Mouse (Mus musculus): ENCODE data around the gene Rab10. TPM values are rescaled to one million over a fixed set of nuclear protein-coding genes. Genes with fewer than 3 reads are reported as not detected.

The Rab10 gene
- polyA plus RNA-seq, 1 experiment from 2014 or later = 120 TPM

DNA sequence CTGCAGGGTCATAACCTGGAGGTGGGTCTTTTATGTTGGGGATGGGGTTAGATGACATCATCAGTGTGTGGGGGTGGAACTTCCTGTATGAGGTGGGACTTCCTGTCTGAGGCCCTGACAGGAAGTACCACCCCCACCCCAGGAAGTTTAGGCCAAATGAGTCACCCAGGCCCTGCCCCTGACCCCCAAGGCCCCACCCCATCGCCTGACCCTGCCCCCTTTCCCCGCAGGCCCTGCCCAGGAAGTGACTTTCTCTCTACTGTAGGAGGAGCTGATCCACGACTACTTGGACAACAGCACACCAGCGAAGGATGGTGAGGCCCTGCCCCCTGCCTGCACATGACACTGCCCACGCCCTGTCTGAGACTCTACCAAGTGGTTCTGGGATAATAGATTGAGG lies 72.0 kb downstream of the Rab10 start:
- ATAC-seq (no peak), DNase-seq (ENCODE audit: low spot score) (no peak)
- Histone ChIP-seq H3K27ac (ENCODE audit: low read depth, low read length) (no peak overlapping the region), H3K4me3 (ENCODE audit: low read depth, low read length) (no peak overlapping the region), H3K9me3 (replicated peaks; ENCODE audit: control insufficient read depth, low read length) (no peaks in the 10 kb centered on the region), H3K4me2 (ENCODE audit: low read length) (no peak overlapping the region), H3K9ac (ENCODE audit: low read length) (no peak overlapping the region), H3K27me3 (replicated peaks; ENCODE audit: control insufficient read depth, insufficient read depth, low read length) (no peaks in the 10 kb centered on the region), H3K4me1 (ENCODE audit: control insufficient read depth, insufficient read depth, low read length) (no peaks in the 10 kb centered on the region), H3K36me3 (ENCODE audit: control insufficient read depth, insufficient read depth, low read length) (peaks cover 29% of the 10 kb centered on the region)
- WGBS = 60% methylated on average over 5 of the region's 5 CpGs

DNA sequence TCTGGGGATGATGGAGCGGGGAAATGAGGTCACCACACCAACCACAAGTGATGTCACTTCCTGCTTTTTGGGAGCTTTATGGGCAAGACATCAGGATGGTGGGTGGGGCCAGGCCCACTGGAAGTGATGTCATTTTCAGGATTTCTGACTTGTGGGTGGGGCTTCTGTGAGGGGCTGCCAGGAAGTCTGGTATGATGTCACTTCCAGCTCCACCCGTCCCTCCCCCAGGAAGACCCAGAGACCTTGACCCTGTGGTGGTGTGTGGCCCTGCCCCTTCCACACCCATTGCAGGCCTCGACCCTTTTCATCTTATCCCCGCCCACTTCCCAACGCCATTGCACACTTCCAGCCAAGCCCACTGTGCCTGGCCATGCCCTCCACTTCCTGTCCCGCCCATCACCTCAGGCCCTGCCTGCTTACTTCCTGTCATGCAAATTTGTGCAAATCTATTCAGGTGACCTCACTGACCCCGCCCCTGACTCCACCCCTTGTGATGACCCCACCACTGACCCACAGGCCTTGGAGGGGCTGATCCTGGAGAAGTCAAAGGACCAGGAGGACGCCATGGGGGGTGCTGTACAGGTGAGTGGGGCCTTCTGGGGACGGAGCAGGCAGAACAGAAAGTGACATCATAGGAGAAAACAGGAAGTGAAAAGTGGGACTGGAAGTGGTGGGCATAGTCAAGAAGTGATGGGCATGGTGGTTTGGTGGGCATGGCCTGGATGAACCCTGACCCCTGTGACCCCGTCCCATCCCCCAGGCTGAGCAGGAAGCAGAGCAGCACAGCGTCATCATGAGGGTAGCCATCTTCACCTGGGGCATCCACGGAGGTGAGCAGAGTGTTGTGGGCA lies 72.7 kb downstream of the Rab10 start:
- no peak for DNase-seq (ENCODE audit: low spot score)
- H3K4me3 ChIP-seq (ENCODE audit: low read depth, low read length) = no peak overlapping the region
- no peaks in the 10 kb centered on the region for H3K9me3 ChIP-seq (replicated peaks; ENCODE audit: control insufficient read depth, low read length)
- H3K36me3 ChIP-seq (ENCODE audit: control insufficient read depth, insufficient read depth, low read length) = peaks cover 29% of the 10 kb centered on the region
- H3K27ac ChIP-seq (ENCODE audit: low read depth, low read length) = no peak overlapping the region
- no peak for ATAC-seq
- H3K9ac ChIP-seq (ENCODE audit: low read length) = no peak overlapping the region
- H3K27me3 ChIP-seq (replicated peaks; ENCODE audit: control insufficient read depth, insufficient read depth, low read length) = no peaks in the 10 kb centered on the region
- H3K4me2 ChIP-seq (ENCODE audit: low read length) = no peak overlapping the region
- H3K4me1 ChIP-seq (ENCODE audit: control insufficient read depth, insufficient read depth, low read length) = no peaks in the 10 kb centered on the region
- WGBS = 96% methylated on average over 12 of the region's 12 CpGs

DNA sequence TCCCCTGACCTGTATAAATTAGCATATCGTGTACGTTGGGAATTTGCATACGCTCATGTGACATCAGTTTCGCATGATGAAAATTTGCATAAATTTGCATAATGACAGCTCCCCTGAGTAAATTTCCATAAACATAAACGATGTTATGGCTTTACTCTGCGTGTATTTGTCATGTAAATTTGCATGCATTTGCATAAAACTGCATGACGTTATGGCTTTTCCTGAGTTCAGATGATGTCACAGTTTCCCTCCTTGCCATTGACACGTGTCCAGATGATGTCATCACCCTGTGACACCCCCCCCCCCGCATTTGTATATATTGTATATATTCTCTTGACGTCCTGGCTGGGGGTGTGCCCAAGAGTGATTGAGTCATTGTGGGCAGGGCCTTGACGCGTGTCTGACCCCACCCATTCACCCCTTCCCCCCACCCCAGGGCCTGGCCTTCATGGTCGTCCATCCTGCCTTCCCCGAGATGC lies 73.6 kb downstream of the Rab10 start:
- Histone ChIP-seq H3K9ac (ENCODE audit: low read length) (peak overlapping the region; percentile 57), H3K27ac (ENCODE audit: low read depth, low read length) (peak overlapping the region; percentile 77; the same call in 1 of the 2 replicates), H3K9me3 (replicated peaks; ENCODE audit: control insufficient read depth, low read length) (no peaks in the 10 kb centered on the region), H3K36me3 (ENCODE audit: control insufficient read depth, insufficient read depth, low read length) (peaks cover 29% of the 10 kb centered on the region), H3K27me3 (replicated peaks; ENCODE audit: control insufficient read depth, insufficient read depth, low read length) (no peaks in the 10 kb centered on the region), H3K4me2 (ENCODE audit: low read length) (peak overlapping the region; percentile 58), H3K4me3 (ENCODE audit: low read depth, low read length) (peak overlapping the region; percentile 52), H3K4me1 (ENCODE audit: control insufficient read depth, insufficient read depth, low read length) (no peaks in the 10 kb centered on the region)
- ATAC-seq (peak; percentile 6), DNase-seq (ENCODE audit: low spot score) (peak; percentile 74)
- WGBS = 54% methylated on average over 14 of the region's 14 CpGs

DNA sequence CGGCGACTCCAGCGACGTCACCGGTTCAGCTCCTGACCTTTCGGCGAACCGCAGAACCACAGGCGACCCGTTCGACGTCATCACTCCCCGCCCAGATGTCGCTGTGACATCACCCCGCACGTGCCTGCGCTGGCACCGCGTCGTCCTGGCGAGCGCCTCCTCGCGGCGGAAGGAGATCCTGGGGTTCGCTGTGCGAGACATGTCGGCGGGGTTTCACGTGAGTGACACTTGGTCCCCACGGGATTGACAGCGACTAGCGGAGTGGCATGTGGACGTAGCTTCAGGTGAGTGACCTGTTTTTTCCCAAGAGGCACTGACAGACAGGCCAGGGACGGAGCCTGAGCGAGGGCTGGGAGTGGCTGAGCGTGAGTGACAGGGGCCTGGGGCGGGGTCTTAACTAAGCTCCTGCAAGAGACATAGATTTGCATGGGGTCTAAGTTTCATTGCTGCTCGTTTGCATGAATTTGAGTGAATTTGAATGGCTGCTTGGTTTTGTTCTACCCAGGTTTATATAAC lies 74.1 kb downstream of the Rab10 start:
- peak overlapping the region; percentile 52 for H3K4me3 ChIP-seq (ENCODE audit: low read depth, low read length)
- no peaks in the 10 kb centered on the region for H3K9me3 ChIP-seq (replicated peaks; ENCODE audit: control insufficient read depth, low read length)
- peak overlapping the region; percentile 77 for H3K27ac ChIP-seq (ENCODE audit: low read depth, low read length)
- ATAC-seq (peak; percentile 81), DNase-seq (ENCODE audit: low spot score) (peak; percentile 93)
- no peaks in the 10 kb centered on the region for H3K27me3 ChIP-seq (replicated peaks; ENCODE audit: control insufficient read depth, insufficient read depth, low read length)
- peak overlapping the region; percentile 57 for H3K9ac ChIP-seq (ENCODE audit: low read length)
- no peaks in the 10 kb centered on the region for H3K4me1 ChIP-seq (ENCODE audit: control insufficient read depth, insufficient read depth, low read length)
- peaks cover 27% of the 10 kb centered on the region for H3K36me3 ChIP-seq (ENCODE audit: control insufficient read depth, insufficient read depth, low read length)
- peak overlapping the region; percentile 58 for H3K4me2 ChIP-seq (ENCODE audit: low read length)
- WGBS = 11% methylated on average over 39 of the region's 39 CpGs

DNA sequence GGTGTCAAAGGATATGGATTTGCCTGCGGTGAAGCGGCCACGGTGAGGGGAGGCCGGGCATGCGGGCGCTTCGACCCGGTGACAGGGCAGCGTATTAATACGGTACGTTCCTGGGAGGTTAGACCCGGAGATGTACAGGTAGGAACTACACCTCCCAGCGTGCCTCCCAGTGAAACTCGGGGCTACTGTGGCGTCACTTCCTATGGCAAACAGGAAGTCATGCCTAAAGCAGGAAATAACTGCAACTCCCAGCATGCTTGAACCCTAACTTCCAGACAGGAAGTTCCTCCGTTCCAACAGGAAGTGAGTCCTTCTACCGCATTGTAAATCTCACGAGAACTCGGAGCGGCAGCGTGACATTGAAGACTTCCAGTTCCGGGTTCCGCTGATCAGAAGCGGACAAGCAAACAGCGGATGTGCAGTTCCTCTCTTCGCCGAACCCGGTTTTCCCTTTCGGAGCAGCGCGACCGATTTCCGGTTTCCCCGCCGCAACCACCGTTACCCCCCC lies 74.6 kb downstream of the Rab10 start:
- Histone ChIP-seq H3K4me1 (ENCODE audit: control insufficient read depth, insufficient read depth, low read length) (no peaks in the 10 kb centered on the region), H3K27me3 (replicated peaks; ENCODE audit: control insufficient read depth, insufficient read depth, low read length) (no peaks in the 10 kb centered on the region), H3K9me3 (replicated peaks; ENCODE audit: control insufficient read depth, low read length) (no peaks in the 10 kb centered on the region), H3K27ac (ENCODE audit: low read depth, low read length) (peak overlapping the region; percentile 77), H3K9ac (ENCODE audit: low read length) (peak overlapping the region; percentile 57), H3K4me3 (ENCODE audit: low read depth, low read length) (peak overlapping the region; percentile 52), H3K36me3 (ENCODE audit: control insufficient read depth, insufficient read depth, low read length) (peaks cover 23% of the 10 kb centered on the region), H3K4me2 (ENCODE audit: low read length) (peak overlapping the region; percentile 58)
- DNase-seq (ENCODE audit: low spot score) (peak; percentile 100), ATAC-seq (peak; percentile 88)
- 13% methylated on average over 31 of the region's 36 CpGs for WGBS

DNA sequence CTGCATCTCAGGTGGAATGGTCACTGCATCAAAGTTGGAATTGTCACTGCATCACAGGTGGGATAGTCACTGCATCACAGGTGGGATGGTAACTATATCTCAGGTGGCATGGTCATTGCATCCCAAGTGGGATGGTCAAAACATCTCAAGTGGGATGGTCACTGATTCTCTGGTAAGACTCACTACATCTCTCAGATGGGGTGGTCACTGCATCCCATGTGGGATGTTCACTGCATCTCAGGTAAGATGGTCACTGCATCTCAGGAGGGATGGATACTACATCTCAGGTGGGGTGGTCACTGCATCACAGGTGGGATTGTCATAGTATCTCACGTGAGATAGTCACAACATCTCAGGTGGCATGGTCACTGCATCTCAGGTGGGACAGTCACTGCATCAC lies 75.7 kb downstream of the Rab10 start:
- no peak overlapping the region for H3K27ac ChIP-seq (ENCODE audit: low read depth, low read length)
- no peak for DNase-seq (ENCODE audit: low spot score)
- no peaks in the 10 kb centered on the region for H3K9me3 ChIP-seq (replicated peaks; ENCODE audit: control insufficient read depth, low read length)
- 83% methylated on average over 1 of the region's 1 CpGs for WGBS
- H3K36me3 ChIP-seq (ENCODE audit: control insufficient read depth, insufficient read depth, low read length) = peaks cover 14% of the 10 kb centered on the region; the same call in 1 of the 2 replicates
- no peaks in the 10 kb centered on the region for H3K4me1 ChIP-seq (ENCODE audit: control insufficient read depth, insufficient read depth, low read length)
- H3K4me3 ChIP-seq (ENCODE audit: low read depth, low read length) = no peak overlapping the region
- H3K4me2 ChIP-seq (ENCODE audit: low read length) = no peak overlapping the region
- ATAC-seq = no peak
- no peaks in the 10 kb centered on the region for H3K27me3 ChIP-seq (replicated peaks; ENCODE audit: control insufficient read depth, insufficient read depth, low read length)
- H3K9ac ChIP-seq (ENCODE audit: low read length) = no peak overlapping the region

DNA sequence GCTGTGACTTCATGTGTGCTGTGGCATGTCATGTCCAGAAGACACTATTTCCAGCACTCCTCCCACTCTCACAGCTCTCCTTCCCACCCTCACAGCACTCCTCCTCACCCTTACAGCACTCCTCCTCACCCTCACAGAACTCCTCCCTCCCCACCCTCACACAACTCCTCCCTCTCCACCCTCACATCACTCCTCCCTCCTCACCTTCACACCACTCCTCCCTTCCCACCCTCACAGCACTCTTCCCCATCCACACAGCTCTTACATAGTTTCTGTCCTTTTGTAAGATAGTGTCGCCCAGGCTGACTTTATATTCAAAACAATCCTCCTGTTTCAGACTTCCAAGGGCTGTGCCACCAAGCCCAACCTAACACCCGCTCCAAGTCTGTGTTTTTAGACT lies 86.4 kb downstream of the Rab10 start:
- Histone ChIP-seq H3K9me3 (replicated peaks; ENCODE audit: control insufficient read depth, low read length) (no peaks in the 10 kb centered on the region), H3K4me1 (ENCODE audit: control insufficient read depth, insufficient read depth, low read length) (no peaks in the 10 kb centered on the region), H3K27me3 (replicated peaks; ENCODE audit: control insufficient read depth, insufficient read depth, low read length) (no peaks in the 10 kb centered on the region), H3K9ac (ENCODE audit: low read length) (no peak overlapping the region), H3K4me2 (ENCODE audit: low read length) (no peak overlapping the region), H3K4me3 (ENCODE audit: low read depth, low read length) (no peak overlapping the region), H3K27ac (ENCODE audit: low read depth, low read length) (no peak overlapping the region), H3K36me3 (ENCODE audit: control insufficient read depth, insufficient read depth, low read length) (no peaks in the 10 kb centered on the region)
- DNase-seq (ENCODE audit: low spot score) (no peak), ATAC-seq (no peak)
- WGBS = 67% methylated on average over 2 of the region's 2 CpGs

DNA sequence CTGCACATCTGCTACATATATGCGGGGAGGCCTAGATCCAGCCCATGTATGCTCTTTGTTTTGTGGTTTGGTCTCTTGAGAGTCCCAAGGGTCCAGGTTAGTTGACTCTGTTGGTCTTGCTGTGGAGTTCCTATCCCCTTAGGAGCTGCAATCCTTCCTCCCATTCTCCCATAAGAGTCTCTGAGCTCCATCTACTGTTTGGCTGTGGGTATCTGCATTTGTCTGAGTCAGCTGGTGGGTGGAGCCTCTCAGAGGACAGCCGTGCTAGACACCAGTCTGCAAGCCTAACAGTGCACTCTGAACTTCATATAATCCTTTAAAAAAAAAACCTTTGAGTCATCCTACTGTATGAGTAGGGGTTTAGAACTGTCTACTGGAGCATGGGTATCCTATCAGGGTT lies 99.6 kb downstream of the Rab10 start:
- ATAC-seq = no peak
- H3K36me3 ChIP-seq (ENCODE audit: control insufficient read depth, insufficient read depth, low read length) = no peaks in the 10 kb centered on the region

DNA sequence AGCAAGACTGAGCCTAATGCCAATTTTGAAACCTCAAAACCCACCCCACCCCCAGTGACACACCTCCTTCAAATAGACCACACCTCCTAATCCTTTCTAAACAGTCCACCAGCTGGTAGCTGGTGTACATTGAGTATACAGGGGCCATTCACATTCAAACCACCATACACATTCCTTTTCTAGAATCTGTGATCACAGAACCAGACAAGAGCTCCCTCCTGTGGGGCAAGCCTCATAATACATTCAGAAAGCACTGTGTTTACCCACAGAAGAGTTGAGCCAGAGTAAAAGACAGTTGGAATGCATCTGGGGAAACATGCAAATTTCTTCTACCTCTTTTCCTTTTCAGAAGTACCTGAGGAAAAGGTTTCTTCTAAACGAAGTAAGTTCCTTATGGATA lies 100.6 kb downstream of the Rab10 start:
- Histone ChIP-seq H3K36me3 (ENCODE audit: control insufficient read depth, insufficient read depth, low read length) (no peaks in the 10 kb centered on the region), H3K27ac (ENCODE audit: low read depth, low read length) (no peak overlapping the region), H3K9me3 (replicated peaks; ENCODE audit: control insufficient read depth, low read length) (no peaks in the 10 kb centered on the region), H3K4me3 (ENCODE audit: low read depth, low read length) (no peak overlapping the region), H3K4me2 (ENCODE audit: low read length) (no peak overlapping the region), H3K9ac (ENCODE audit: low read length) (no peak overlapping the region), H3K27me3 (replicated peaks; ENCODE audit: control insufficient read depth, insufficient read depth, low read length) (no peaks in the 10 kb centered on the region), H3K4me1 (ENCODE audit: control insufficient read depth, insufficient read depth, low read length) (no peaks in the 10 kb centered on the region)
- DNase-seq (ENCODE audit: low spot score) = no peak
- 68% methylated on average over 1 of the region's 1 CpGs for WGBS
- no peak for ATAC-seq

More for the DNA sequence above, 99.6 kb downstream of the Rab10 start:
- no peak overlapping the region for H3K4me2 ChIP-seq (ENCODE audit: low read length)
- no peak for DNase-seq (ENCODE audit: low spot score)
- 66% methylated on average over 2 of the region's 2 CpGs for WGBS
- H3K27me3 ChIP-seq (replicated peaks; ENCODE audit: control insufficient read depth, insufficient read depth, low read length) = no peaks in the 10 kb centered on the region
- H3K4me1 ChIP-seq (ENCODE audit: control insufficient read depth, insufficient read depth, low read length) = no peaks in the 10 kb centered on the region
- no peak overlapping the region for H3K27ac ChIP-seq (ENCODE audit: low read depth, low read length)
- no peak overlapping the region for H3K4me3 ChIP-seq (ENCODE audit: low read depth, low read length)
- H3K9me3 ChIP-seq (replicated peaks; ENCODE audit: control insufficient read depth, low read length) = no peaks in the 10 kb centered on the region
- no peak overlapping the region for H3K9ac ChIP-seq (ENCODE audit: low read length)

Data from forebrain, embryonic 14.5 days (tissue).